Mouse (Mus musculus) embryonic fibroblast, embryonic 13.5 days (primary cell): ENCODE data around the gene Gm20388. TPM values are rescaled to one million over a fixed set of nuclear protein-coding genes. Genes with fewer than 3 reads are reported as not detected.

Experiments
- H3K27ac ChIP-seq: 2 replicates; pipeline ENCODE4 v1.5.1; 2012; ENCODE audit warnings: low read length, control low read depth, inconsistent platforms; ENCODE audit not compliant: insufficient read depth
- H3K4me1 ChIP-seq: 2 replicates; pipeline ENCODE4 v1.6.1; 2011; ENCODE audit warnings: low read length; ENCODE audit not compliant: control insufficient read depth, insufficient read depth
- H3K4me3 ChIP-seq: 2 replicates; pipeline ENCODE4 v1.5.1; 2011; ENCODE audit warnings: mild to moderate bottlenecking, control low read depth, low read length; ENCODE audit not compliant: insufficient read depth
- CTCF ChIP-seq: IDR thresholded peaks from 2 replicates; pipeline ENCODE4 v1.5.1; 2011; ENCODE audit warnings: mild to moderate bottlenecking, control low read depth, low read length, moderate library complexity, borderline replicate concordance; ENCODE audit not compliant: insufficient read depth
- POLR2A ChIP-seq: IDR thresholded peaks from 2 replicates; pipeline ENCODE4 v1.6.1; 2011; ENCODE audit warnings: low read depth, mild to moderate bottlenecking, control low read depth, low read length, moderate library complexity
- polyA plus RNA-seq: library from polyadenylated mRNA; stranded (reverse); fragments of >200 nt; gene quantifications from 2 replicates; pipeline ENCODE4 v1.2.4, GENCODE M21; 2011; ENCODE audit warnings: low read depth; ENCODE audit not compliant: missing spikeins, insufficient read length

Gm20388 gene
- polyA plus RNA-seq, 1 experiment = 82.8 TPM

GRCm38 (mm10) chr8:122610612-122611277 lies 2700.1 kb downstream of the Gm20388 start:
- H3K27ac ChIP-seq = no peak overlapping the region
- TF ChIP-seq CTCF (no peak), POLR2A (no peak)

GRCm38 (mm10) chr8:122611295-122612133 lies 2700.9 kb downstream of the Gm20388 start, which contains the start of the genes Galns and Trappc2l:
Galns (minus strand) TSS chr8:122611463.
Trappc2l (plus strand) TSS chr8:122611640.
- peak within 1 kb of the TSS; percentile 85 for H3K4me3 ChIP-seq
- H3K4me1 ChIP-seq = peaks cover 3% of the 10 kb centered on the region; the same call in 1 of the 2 replicates
- peak within 1 kb of the TSS; percentile 36; the same call in 1 of the 2 replicates for H3K27ac ChIP-seq
- TF ChIP-seq CTCF (no peak), POLR2A (peak; percentile 75)

More at GRCm38 (mm10) chr8:122610612-122611277, 2700.1 kb downstream of the Gm20388 start:
- peak overlapping the region; percentile 62 for H3K4me3 ChIP-seq
- H3K4me1 ChIP-seq = peaks cover 3% of the 10 kb centered on the region; the same call in 1 of the 2 replicates

- Histone ChIP-seq H3K4me1 (peaks cover 3% of the 10 kb centered on the region; the same call in 1 of the 2 replicates), H3K27ac (no peak overlapping the region), H3K4me3 (no peak overlapping the region)
- no peak for TF ChIP-seq POLR2A
- TF ChIP-seq CTCF = no peak
Observed at GRCm38 (mm10) chr8:122616181-122616905, 2705.7 kb downstream of the Gm20388 start.

GRCm38 (mm10) chr8:122617947-122618546 lies 2707.4 kb downstream of the Gm20388 start:
- no peaks in the 10 kb centered on the region for H3K4me1 ChIP-seq
- no peak for TF ChIP-seq POLR2A
- TF ChIP-seq CTCF = peak; percentile 76; the same call in 1 of the 2 replicates
- no peak overlapping the region for H3K27ac ChIP-seq
- H3K4me3 ChIP-seq = no peak overlapping the region

GRCm38 (mm10) chr8:122618660-122619378 lies 2708.2 kb downstream of the Gm20388 start:
- TF ChIP-seq CTCF (no peak), POLR2A (no peak)
- no peak overlapping the region for H3K27ac ChIP-seq
- H3K4me3 ChIP-seq = no peak overlapping the region
- H3K4me1 ChIP-seq = no peaks in the 10 kb centered on the region

GRCm38 (mm10) chr8:122620446-122620845 lies 2709.8 kb downstream of the Gm20388 start:
- TF ChIP-seq POLR2A (no peak), CTCF (no peak)
- H3K4me1 ChIP-seq = no peaks in the 10 kb centered on the region
- no peak overlapping the region for H3K4me3 ChIP-seq
- no peak overlapping the region for H3K27ac ChIP-seq

- no peak for TF ChIP-seq POLR2A
- TF ChIP-seq CTCF = no peak
- Histone ChIP-seq H3K4me1 (no peaks in the 10 kb centered on the region), H3K4me3 (no peak within 1 kb of the TSS), H3K27ac (no peak within 1 kb of the TSS)
Observed at GRCm38 (mm10) chr8:122622727-122623126, 2712.1 kb downstream of the Gm20388 start, which contains the start of gene Pabpn1l. Pabpn1l (minus strand) TSS chr8:122622739.

- Histone ChIP-seq H3K27ac (no peak overlapping the region), H3K4me3 (no peak overlapping the region), H3K4me1 (no peaks in the 10 kb centered on the region)
- no peak for TF ChIP-seq POLR2A
Observed at GRCm38 (mm10) chr8:122623844-122624642, 2713.4 kb downstream of the Gm20388 start.
